Mouse (Mus musculus) myocyte (in vitro differentiated cells): ENCODE measurements at regions not wholly inside any gene's neighbourhood (a gene's known extent, or its start where the extent isn't known, plus 50 kb on each side); places are given as distances from the start of the nearest gene placed in this dataset.

Experiments used
- H3K27me3 ChIP-seq: one replicate; pipeline ENCODE4 v1.6.1; 2011; ENCODE audit not compliant: control insufficient read depth, insufficient read depth, insufficient read length
- H3K36me3 ChIP-seq: one replicate; pipeline ENCODE4 v1.6.1; 2011; ENCODE audit not compliant: control insufficient read depth, insufficient read depth
- H3K4me2 ChIP-seq: one replicate; pipeline ENCODE4 v1.6.1; 2011; ENCODE audit warnings: low read depth, control low read depth
- H3K4me3 ChIP-seq: one replicate; pipeline ENCODE4 v1.5.1; 2011; ENCODE audit warnings: mild to moderate bottlenecking, control low read depth, moderate library complexity
- H3K79me2 ChIP-seq: one replicate; pipeline ENCODE4 v1.6.1; 2011; ENCODE audit not compliant: control insufficient read depth, insufficient read depth
- H3ac ChIP-seq: one replicate; pipeline ENCODE4 v1.6.1; 2011; ENCODE audit not compliant: control insufficient read depth, insufficient read length
- CEBPB ChIP-seq: IDR thresholded peaks from 2 replicates; pipeline ENCODE4 v1.6.1; 2011; ENCODE audit warnings: mild to moderate bottlenecking, moderate library complexity; ENCODE audit not compliant: poor library complexity, insufficient read depth, severe bottlenecking
- E2F4 ChIP-seq: IDR thresholded peaks from one replicate; pipeline ENCODE4 v1.6.1; 2011; ENCODE audit warnings: mild to moderate bottlenecking, control low read depth, moderate library complexity; ENCODE audit not compliant: insufficient read depth
- MAX ChIP-seq: IDR thresholded peaks from one replicate; pipeline ENCODE4 v1.6.1; 2011; ENCODE audit warnings: low read depth, mild to moderate bottlenecking, control low read depth
- MYOD1 ChIP-seq, 3 experiments: IDR thresholded peaks; one replicate each; pipeline ENCODE4 v1.6.1; 2011; ENCODE audit warnings: control low read depth in 2 of 3, low read depth in 2 of 3, mild to moderate bottlenecking in 2 of 3, moderate library complexity in 1 of 3; ENCODE audit not compliant: insufficient read length in 2 of 3, control insufficient read depth in 1 of 3
- MYOG ChIP-seq, 3 experiments: IDR thresholded peaks; one replicate each; pipeline ENCODE4 v1.6.1; 2011; ENCODE audit warnings: control low read depth in 2 of 3, low read depth in 2 of 3, mild to moderate bottlenecking in 2 of 3; ENCODE audit not compliant: insufficient read length in 2 of 3, control insufficient read depth in 1 of 3, insufficient read depth in 1 of 3
- POLR2A ChIP-seq: IDR thresholded peaks from one replicate; pipeline ENCODE4 v1.6.1; 2011; ENCODE audit warnings: low read depth, mild to moderate bottlenecking, control low read depth, moderate library complexity; ENCODE audit not compliant: insufficient read length
- POLR2AphosphoS2 ChIP-seq: IDR thresholded peaks from one replicate; pipeline ENCODE4 v1.6.1; 2011; ENCODE audit warnings: low read depth, control low read depth; ENCODE audit not compliant: insufficient read length
- REST ChIP-seq: IDR thresholded peaks from one replicate; pipeline ENCODE4 v1.6.1; 2011; ENCODE audit warnings: mild to moderate bottlenecking, control low read depth, moderate library complexity; ENCODE audit not compliant: insufficient read depth, insufficient read length
- SRF ChIP-seq: IDR thresholded peaks from one replicate; pipeline ENCODE4 v1.6.1; 2011; ENCODE audit warnings: low read depth; ENCODE audit not compliant: control insufficient read depth, insufficient read length
- TCF12 ChIP-seq: IDR thresholded peaks from one replicate; pipeline ENCODE4 v1.6.1; 2011; ENCODE audit warnings: mild to moderate bottlenecking, control low read depth; ENCODE audit not compliant: poor library complexity, insufficient read depth, severe bottlenecking
- TCF3 ChIP-seq: IDR thresholded peaks from one replicate; pipeline ENCODE4 v1.6.1; 2011; ENCODE audit warnings: low read depth, control low read depth; ENCODE audit not compliant: insufficient read length
- USF1 ChIP-seq: IDR thresholded peaks from one replicate; pipeline ENCODE4 v1.6.1; 2011; ENCODE audit warnings: low read depth, mild to moderate bottlenecking, control low read depth, moderate library complexity

DNA sequence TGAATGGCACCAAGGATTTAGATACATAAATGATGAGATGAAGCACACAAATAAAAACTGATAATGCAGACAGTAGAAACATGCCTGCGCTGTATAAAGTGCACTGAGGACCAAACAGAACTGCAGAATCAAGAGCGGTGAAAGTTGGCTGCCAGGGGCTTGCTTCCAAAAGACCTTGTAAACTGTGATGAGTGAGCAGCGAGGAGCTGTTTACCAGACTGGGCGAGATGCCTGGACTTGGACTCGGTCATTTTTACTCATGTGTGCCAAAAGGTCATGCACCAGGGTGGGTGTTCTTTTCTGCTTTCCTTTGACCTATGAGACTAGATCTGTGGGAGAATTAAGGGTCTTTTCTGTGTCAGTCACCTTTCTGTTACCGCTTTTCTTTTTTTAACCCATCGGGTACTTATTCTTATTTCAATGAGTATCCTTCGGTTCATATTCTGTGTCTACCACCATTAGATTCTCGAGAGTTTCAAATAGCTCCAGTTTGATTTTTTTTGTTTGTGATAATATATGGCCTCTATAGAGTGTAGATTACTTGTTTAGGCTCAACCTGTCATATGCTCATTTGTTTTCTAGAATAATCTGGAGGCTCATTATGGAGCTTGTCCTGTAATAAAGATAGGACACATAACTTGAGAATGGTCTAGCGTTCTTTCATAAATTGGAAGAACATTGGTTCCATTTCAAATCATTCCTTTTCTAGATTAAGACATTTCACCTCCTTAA lies 226.3 kb upstream of the Zfp770 start:
- no peak overlapping the region for H3ac ChIP-seq
- no peak for TF ChIP-seq USF1
- no peak for TF ChIP-seq POLR2AphosphoS2
- TF ChIP-seq SRF, result no peak
- no peak for TF ChIP-seq MYOG (IDR thresholded peaks at IDR 0.05; ENCODE audit: control insufficient read depth in 1 of 3, insufficient read depth in 1 of 3, insufficient read length in 2 of 3, low read depth in 2 of 3)
- TF ChIP-seq E2F4, result no peak
- TF ChIP-seq REST, result no peak
- no peak for TF ChIP-seq TCF3
- TF ChIP-seq TCF12, result no peak
- TF ChIP-seq MYOD1 (IDR thresholded peaks at IDR 0.05; ENCODE audit: control insufficient read depth in 1 of 3, insufficient read length in 2 of 3, low read depth in 2 of 3), result no peak
- TF ChIP-seq POLR2A, result no peak
- no peak for TF ChIP-seq CEBPB
- TF ChIP-seq MAX, result no peak
- H3K4me2 ChIP-seq, result no peak overlapping the region
- H3K79me2 ChIP-seq, result no peaks in the 10 kb centered on the region
- no peak overlapping the region for H3K4me3 ChIP-seq
- H3K36me3 ChIP-seq, result no peaks in the 10 kb centered on the region
- H3K27me3 ChIP-seq, result no peaks in the 10 kb centered on the region

DNA sequence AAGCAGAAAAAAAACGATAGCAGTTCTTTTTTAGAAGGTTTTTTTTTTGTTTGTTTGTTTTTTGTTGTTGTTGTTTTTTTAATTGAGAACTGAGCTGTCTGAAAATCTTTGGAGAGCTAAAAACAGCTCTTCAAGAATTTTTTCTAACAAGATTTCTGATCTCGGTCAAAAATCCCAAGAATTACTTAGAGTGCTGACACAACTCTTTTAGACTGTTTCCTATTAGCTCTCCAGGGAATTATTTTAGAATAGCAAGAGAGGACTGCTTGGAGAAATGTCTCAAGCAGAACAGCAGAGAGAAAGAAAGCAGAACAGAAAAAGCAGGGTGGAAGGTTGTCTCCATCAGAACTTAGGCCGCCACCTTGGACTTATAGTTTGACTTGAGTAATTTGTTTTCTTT lies 218.1 kb upstream of the Zfp770 start:
- H3K27me3 ChIP-seq, result no peaks in the 10 kb centered on the region
- no peak overlapping the region for H3K4me2 ChIP-seq
- H3K79me2 ChIP-seq, result no peaks in the 10 kb centered on the region
- no peak overlapping the region for H3K4me3 ChIP-seq
- no peak overlapping the region for H3ac ChIP-seq
- no peak for TF ChIP-seq POLR2A
- no peak for TF ChIP-seq MYOD1 (IDR thresholded peaks at IDR 0.05; ENCODE audit: control insufficient read depth in 1 of 3, insufficient read length in 2 of 3, low read depth in 2 of 3)
- TF ChIP-seq REST, result no peak
- no peak for TF ChIP-seq TCF12
- TF ChIP-seq SRF, result no peak
- TF ChIP-seq USF1, result no peak
- TF ChIP-seq CEBPB, result no peak
- TF ChIP-seq TCF3, result no peak
- TF ChIP-seq MYOG (IDR thresholded peaks at IDR 0.05; ENCODE audit: control insufficient read depth in 1 of 3, insufficient read depth in 1 of 3, insufficient read length in 2 of 3, low read depth in 2 of 3), result no peak
- TF ChIP-seq POLR2AphosphoS2, result no peak
- TF ChIP-seq MAX, result no peak
- no peak for TF ChIP-seq E2F4
- no peaks in the 10 kb centered on the region for H3K36me3 ChIP-seq

DNA sequence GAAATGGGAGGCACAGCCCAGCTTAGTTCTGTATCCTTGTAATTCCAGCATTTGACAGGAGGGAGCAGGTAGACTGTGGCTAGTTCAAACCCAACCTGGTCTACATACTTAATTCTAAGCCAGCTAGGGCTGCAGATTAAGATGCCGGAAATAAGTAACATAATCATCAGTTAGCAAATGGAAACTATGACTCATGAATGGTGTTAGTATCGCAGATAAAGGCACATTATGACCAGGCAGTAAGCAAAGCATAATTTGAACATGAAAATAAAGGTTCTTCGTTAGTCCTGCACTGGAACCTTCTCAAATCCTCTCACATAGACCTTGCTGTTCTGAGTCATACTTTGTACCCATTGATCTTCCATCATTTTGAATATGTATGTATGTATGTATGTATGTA lies 211.7 kb upstream of the Zfp770 start:
- Histone ChIP-seq H3K36me3 (no peaks in the 10 kb centered on the region), H3K79me2 (no peaks in the 10 kb centered on the region), H3K27me3 (no peaks in the 10 kb centered on the region), H3K4me3 (no peak overlapping the region), H3K4me2 (no peak overlapping the region), H3ac (no peak overlapping the region)
- TF ChIP-seq POLR2AphosphoS2, result no peak
- no peak for TF ChIP-seq POLR2A
- no peak for TF ChIP-seq CEBPB
- no peak for TF ChIP-seq MYOG (IDR thresholded peaks at IDR 0.05; ENCODE audit: control insufficient read depth in 1 of 3, insufficient read depth in 1 of 3, insufficient read length in 2 of 3, low read depth in 2 of 3)
- TF ChIP-seq REST, result no peak
- TF ChIP-seq MAX, result no peak
- TF ChIP-seq SRF, result no peak
- TF ChIP-seq E2F4, result no peak
- no peak for TF ChIP-seq TCF3
- no peak for TF ChIP-seq TCF12
- no peak for TF ChIP-seq USF1
- no peak for TF ChIP-seq MYOD1 (IDR thresholded peaks at IDR 0.05; ENCODE audit: control insufficient read depth in 1 of 3, insufficient read length in 2 of 3, low read depth in 2 of 3)

DNA sequence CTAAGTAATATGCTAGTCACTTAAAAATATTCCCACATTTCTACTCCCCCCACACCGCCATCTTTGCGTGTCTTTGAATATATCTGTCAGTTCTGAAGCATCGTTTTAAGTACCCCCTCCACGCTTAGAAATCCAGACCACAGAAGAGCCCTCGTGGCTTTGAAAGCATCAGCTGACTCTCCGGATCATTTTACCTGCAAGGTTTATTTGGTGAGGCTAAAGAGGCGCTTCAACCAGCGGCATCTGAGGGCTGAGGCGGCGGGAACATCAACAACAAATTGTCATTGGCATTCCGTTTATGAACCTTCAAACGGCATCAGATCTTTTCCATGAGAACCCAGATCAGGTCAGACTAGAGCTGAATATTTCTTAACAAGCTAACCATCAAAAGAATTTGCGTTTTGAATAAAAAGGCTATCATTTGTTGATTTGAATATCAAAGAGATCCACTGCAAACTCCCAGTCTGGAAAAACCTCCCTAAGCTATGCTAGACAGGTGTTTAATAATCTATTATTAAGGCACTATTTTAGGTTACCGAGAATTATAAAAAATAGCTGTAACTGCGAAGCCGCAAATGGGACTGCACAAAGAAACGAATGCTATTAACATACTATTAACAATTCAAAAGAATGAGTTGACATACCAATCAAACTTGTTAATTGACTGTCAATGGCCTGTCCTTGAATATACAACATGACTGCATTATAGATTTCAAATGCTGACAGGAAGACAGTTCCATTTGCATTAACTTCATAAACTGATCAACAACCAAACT lies 210.9 kb upstream of the Zfp770 start:
- no peak overlapping the region for H3K4me3 ChIP-seq
- H3ac ChIP-seq, result no peak overlapping the region
- no peaks in the 10 kb centered on the region for H3K27me3 ChIP-seq
- no peaks in the 10 kb centered on the region for H3K36me3 ChIP-seq
- TF ChIP-seq E2F4 (no peak), SRF (no peak), MAX (no peak), POLR2AphosphoS2 (no peak), USF1 (no peak), MYOD1 (IDR thresholded peaks at IDR 0.05; ENCODE audit: control insufficient read depth in 1 of 3, insufficient read length in 2 of 3, low read depth in 2 of 3) (no peak), REST (no peak), POLR2A (no peak), TCF3 (no peak), TCF12 (no peak), MYOG (IDR thresholded peaks at IDR 0.05; ENCODE audit: control insufficient read depth in 1 of 3, insufficient read depth in 1 of 3, insufficient read length in 2 of 3, low read depth in 2 of 3) (no peak), CEBPB (no peak)
- H3K4me2 ChIP-seq, result no peak overlapping the region
- no peaks in the 10 kb centered on the region for H3K79me2 ChIP-seq
